Mouse (Mus musculus): ENCODE results near the gene Tas2r118. TPM values are rescaled to one million over a fixed set of nuclear protein-coding genes. Genes with fewer than 3 reads are reported as not detected.

The Tas2r118 gene
- polyA plus RNA-seq (2017; shearing (Covaris generic)): not detected

DNA sequence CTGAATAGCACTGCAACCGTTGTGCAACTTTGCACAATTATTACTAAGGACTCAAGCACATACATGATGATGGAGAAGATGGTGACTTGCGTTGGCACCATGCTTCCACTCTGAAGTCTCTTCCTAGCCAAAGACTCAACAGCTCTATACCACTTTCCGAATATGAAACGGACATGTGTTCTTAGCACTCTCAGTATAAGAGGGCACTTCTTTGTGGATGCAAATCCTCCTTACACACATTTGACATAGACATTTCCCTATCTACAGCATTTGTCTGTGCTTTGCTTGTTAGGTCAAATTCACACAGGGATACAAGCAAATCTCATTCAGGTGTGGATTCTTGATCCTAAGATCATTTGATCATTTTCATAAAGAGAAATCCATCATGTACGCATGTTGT is at the start of gene Tas2r118:
Gene Tas2r118, minus strand, starts transcription at position 101 of the 400 bp plus-strand sequence.

Other genes with a start within 250 kb of the Tas2r118 start
- gene Cadps2, start 130.6 kb downstream of the Tas2r118 start, polyA plus RNA-seq (2017; shearing (Covaris generic)): under 1 TPM in 1 of 2 experiments, not detected in 1; 0.06 TPM
- gene Slc13a1, start 198.0 kb upstream of the Tas2r118 start, polyA plus RNA-seq (2017; shearing (Covaris generic)): under 1 TPM; 0.06 to 0.10 TPM